Mouse (Mus musculus): ENCODE data around the gene Nfkbib.

Nfkbib gene

DNA sequence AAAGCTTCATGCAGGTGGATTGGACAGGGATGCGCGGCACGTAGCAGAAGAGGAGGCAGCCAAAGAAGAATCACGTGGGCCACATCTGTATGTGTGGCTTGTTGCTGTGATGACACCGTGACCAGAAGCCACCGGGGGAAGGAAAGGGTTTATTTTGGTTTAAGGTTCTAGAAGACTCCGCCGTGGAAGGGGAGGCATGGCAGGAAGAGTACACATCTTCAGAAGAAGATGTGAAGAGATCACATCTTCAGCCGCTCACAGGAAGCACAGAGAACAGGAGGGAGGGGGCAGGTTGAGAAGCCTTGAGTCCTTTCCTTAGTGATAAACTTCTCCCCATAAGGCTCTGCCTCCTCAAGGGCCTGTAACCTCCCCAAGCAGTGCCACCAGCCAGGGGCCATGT, 32.7 kb upstream of the Nfkbib start:
- DNase-seq (ENCODE audit: low spot score in 2 of 2) = no peak

DNA sequence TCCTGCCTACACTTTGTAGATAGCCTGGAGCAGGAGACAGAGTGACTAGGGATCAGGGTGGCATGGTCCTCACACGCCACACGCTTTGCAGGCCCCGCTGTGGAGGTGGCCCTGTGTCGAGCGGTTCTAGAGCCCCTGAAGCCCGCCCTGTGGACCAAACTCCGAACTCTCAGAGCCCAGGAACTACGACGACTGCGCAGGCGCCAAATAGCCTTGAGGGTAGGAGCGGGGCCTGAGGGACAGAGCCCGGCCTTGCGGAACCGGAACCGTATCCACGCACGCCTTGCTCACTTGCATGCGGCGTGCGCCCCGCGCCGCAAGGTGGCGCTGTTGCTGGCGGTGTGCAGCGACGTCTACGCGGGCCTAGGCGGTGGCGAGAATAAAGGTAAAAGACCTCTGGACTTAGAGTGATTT, 29.3 kb upstream of the Nfkbib start:
- DNase-seq (ENCODE audit: low spot score in 2 of 2) = peak in 1 of 2 experiments; percentile 73

DNA sequence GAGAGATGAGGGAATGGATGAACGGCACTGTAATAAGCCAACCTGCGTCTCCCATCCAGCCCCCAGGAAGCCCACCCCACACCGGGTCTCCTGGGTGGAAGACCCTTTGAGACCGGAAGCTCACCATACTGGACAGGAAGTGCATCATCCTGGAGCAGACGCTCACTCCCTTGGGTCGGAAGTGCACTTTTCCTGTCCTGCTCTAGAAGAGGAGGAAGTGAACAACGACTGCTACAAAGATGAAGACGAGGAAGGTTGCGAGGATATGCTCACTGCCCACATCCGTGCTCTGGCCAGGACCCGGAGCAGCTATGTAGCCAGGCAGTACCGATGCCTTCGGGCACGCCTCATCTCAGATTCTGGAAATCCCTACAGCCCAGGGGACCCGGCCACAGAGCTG, 28.5 kb upstream of the Nfkbib start:
- DNase-seq (ENCODE audit: low spot score in 2 of 2) = no peak

DNA sequence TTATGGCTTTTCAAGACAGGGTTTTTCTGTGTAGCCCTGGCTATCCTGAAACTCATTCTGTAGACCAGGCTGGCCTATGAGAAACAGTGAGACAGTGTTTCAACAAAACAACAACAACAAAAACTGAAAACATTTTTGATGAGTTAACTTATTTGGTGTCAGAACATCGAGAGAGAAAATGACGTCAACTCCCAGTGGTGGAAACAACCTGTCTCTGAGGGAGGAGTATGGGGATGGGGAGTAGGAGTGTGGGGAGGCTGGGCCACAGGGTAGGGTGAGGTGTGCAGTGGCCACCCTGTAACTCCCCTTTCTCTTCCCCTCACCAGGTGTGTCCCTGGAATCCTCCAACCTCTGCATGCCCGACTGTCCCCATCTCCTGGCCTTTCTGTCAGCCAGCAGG, 27.2 kb upstream of the Nfkbib start:
- DNase-seq (ENCODE audit: low spot score in 2 of 2) = no peak

DNA sequence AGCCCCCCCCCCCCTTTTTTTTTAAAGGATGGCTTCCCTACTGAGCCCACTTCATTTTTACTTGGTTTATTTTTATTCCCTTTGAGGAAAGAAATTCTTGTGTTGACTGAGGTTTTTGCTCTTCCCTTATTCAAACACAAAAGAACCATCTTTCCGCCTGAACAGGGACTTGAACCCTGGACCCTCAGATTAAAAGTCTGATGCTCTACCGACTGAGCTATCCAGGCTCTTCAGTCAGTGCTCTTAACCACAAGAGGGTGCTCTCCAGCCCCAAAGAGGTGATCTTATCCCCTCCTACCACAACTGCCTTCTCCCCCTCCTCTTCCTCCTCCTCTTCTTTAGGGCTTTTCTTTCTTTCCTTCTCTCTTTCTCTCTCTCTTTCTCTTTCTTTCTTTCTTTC, 26.5 kb upstream of the Nfkbib start:
- DNase-seq (ENCODE audit: low spot score in 2 of 2) = no peak

DNA sequence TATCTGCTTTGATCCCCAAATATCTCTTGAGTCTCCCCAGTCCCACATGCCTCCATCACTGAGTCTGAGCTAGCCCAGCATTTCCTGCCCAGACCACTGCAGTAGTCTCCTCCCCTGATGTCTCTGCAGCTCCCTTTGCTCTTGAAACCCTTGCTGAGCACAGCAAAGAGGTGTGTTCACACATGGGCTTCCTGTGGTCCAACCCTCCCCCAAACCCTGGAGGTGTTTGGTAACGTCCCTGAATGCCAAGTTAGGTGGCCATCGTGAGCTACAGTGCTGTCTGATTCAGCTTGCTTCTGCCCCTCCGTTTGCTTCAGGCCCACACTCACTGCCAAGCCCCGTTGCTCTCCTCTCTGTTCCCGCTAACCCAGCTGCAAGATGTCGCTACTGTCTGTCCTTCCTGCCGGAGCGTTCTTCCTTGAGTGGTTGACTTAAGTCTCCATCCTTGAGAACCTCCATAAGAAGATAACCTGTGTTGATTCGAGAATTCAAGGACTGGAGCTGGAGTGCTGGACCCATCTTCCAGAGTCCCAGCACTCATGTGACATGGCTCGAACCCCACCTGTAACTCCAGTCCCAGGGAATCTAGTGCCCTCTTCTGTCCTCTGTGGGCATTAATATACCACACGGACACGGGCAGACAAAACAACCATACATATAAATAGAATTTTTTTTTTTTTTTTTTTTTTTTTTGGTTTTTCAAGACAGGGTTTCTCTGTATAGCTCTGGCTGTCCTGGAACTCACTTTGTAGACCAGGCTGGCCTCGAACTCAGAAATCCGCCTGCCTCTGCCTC, 25.3 kb upstream of the Nfkbib start:
- DNase-seq (ENCODE audit: low spot score in 2 of 2) = no peak

DNA sequence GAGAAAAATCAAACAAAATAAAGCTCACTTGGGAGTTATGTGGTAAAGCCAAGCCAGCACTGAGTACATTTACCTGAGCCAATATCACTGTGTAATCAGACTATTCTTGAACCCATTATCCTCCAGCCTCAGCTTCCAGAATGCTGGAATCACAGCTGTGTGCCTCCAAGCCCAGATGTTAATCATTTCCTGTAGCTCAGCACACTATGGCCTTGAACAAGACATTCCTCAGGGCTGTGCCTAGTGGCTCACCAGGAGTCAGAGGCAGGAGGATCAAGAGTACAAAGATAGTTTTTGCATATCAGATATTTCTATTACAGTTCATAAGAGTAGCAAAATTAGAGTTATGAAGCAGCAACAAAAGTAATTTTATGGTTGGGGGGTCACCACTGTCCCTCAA, 24.4 kb upstream of the Nfkbib start:
- no peak for DNase-seq (ENCODE audit: low spot score in 2 of 2)

DNA sequence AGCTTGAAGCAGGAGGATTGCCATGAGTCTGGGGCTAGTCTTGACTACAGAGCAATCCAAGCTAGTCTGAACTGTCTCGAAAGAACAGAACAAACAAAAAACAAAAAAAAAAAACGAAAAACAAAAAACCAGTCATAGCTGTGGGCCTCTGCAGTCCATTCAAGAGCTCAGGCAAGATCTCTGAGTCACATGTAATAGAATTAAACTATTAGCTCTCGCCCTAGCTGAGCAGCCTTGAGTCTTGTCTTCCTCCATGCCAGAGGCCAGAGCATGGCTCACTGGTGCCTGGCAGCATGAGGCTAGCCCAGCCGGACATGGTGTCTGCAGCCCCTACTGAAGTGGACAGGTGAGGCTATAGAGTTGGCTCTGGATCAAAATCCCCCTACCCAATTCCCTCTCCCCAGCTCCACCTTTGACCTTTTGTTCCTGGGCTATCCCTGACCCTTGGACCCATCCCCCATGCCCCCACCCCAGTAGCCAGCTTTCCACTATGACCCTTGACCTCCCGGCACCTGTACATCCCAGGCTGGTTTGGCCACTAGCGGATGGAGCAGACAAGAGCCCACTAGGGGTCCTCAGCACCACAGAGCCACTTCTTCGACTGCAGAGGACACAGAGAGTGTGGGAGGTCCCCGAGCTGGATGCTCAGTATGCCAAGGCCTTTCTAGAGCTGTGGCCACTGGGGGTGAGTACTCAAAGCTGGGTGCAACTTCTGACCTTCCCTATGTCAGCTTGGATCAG, 22.9 kb upstream of the Nfkbib start:
- no peak for DNase-seq (ENCODE audit: low spot score in 2 of 2)

DNA sequence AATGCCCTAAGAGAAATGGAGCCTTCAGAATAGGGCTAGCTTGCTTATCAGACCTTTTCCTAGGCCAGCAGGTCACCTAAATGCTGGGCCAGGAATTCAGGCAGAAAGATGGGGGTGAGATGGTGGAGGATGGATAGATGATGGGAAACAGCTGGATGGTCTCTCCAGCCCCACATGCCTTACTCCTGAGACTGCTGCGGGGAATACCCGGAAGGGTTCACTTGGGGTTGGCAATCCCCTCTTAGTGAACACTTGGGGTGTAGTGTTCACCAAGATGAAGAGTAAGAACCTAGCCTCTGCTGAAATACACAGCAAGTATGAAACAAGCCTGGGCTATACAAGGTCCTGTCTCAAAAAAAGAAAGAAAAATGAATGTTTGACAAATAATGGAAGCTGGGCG, 21.9 kb upstream of the Nfkbib start:
- no peak for DNase-seq (ENCODE audit: low spot score in 2 of 2)

DNA sequence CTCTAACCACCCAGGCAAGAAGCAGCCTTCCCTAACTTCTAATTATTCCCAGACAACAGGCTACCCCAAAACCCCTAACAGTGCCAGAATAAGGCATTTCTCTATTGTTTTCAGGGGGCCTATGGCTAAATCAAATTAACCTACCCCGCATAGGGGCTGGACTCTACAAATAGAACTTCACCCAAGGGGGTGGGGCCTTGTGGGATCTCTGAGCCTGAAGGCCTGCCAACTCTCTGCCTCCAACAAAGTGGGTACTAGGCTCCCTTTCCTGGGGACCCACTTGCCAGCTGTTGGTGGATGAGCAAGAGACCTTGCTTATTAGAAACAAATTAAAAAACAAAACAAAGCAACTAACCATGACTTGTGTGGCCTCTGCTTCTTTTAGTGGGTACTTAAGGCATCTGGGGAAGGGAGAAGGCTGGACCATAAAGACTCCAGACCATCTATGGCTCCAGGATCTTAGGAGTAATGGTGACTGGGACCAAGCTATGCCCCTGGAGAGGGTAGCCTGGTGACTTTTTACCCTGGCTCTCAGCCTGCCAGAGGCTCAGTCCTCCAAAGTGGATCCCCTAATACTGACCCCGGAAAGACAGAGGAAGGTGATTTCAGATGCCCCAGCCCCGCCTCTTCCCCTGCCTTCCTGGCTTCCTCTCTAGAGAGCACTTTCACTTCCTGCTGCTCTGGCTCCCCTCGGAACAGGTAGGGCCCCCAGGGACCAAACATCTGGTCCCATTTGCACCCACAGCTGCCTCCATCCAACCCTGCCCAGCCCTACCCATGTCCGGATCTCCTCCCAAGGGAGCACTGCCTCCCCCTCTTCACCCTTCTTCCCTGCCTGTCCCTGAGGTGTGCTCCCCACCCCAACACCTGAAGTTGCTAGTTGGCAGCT, 21.2 kb upstream of the Nfkbib start, which contains the start of gene Rinl:
Gene Rinl, plus strand, starts transcription at position 663 of the 889 bp plus-strand sequence.
- DNase-seq (ENCODE audit: low spot score in 2 of 2) = no peak

DNA sequence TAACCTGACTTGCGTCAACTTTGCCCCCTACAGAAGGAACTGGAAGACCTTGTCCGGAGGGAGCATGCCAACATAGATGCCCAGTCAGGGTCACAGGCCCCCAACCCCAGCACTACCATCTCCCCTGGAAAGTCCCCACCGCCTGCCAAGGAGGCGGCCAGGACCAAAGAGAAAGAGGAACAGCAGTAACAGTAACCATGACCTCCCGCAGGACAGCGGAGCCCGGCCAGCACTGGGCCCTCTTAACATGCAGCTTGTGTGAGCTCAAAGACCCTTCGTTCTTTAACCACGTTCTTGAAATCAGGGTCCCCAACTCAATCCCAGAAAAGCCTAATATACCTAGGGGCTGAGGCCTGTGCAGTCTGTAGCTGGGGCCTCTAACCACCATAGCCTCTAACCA, 20.6 kb upstream of the Nfkbib start:
- DNase-seq (ENCODE audit: low spot score in 2 of 2) = no peak

DNA sequence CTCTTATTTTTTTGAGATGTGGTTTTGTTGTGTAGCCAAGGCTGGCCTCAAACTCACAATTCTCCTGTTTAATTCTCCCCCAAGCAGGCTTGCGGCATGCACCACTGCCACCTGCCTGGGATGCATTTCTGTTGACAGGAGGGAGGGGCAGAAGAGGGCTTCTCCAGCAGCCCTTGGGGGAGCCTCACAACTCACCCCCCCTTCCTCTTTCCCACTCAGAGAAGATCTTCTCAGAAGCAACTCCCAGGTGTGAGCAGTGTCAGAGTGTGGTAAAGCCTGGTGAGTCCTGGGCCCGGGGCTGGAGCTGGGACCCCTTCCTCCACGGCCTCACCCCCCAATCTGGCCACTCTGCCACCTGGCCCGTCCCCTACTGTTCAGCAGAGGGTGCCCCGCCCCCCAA, 17.8 kb upstream of the Nfkbib start:
- no peak for DNase-seq (ENCODE audit: low spot score in 2 of 2)

DNA sequence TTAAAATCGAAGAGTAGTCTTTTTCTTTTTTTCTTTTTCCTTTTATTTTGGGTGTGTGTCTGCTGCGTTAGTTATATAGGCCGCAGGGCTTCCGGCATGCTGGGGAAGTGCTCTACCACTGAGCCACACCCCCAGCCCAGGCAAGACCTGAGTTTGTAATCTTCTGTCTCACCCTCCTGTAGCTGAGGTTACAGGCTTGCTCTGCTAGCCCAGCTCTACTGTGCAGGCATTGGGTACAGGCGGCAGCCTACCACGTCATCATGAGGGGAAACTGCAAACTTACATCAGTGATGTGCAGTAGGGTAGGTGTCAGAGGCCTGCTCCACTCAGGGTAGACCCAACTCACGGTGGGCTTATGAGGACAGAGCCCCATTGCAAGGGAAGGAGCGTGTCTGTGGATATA, 13.9 kb upstream of the Nfkbib start:
- no peak for DNase-seq (ENCODE audit: low spot score in 2 of 2)

DNA sequence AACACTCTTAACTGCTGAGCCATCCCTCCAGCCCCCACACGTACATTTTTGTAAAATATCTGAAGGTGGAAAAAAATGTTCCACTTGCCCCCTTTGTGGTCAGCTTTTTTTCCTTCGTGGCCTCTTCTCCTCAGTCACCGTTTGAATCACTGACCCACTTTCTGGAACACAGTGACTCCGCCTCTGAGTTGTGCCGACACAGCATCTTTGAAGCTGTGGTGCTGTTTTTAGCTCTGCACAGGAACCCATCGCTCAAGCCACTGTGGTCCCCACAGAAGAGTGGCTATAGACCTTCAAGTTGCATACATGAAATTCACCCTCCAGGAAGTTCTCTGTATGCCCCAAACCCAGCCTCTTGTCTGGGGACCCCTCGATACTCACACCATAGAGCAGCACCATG, 13.5 kb upstream of the Nfkbib start:
- no peak for DNase-seq (ENCODE audit: low spot score in 2 of 2)

DNA sequence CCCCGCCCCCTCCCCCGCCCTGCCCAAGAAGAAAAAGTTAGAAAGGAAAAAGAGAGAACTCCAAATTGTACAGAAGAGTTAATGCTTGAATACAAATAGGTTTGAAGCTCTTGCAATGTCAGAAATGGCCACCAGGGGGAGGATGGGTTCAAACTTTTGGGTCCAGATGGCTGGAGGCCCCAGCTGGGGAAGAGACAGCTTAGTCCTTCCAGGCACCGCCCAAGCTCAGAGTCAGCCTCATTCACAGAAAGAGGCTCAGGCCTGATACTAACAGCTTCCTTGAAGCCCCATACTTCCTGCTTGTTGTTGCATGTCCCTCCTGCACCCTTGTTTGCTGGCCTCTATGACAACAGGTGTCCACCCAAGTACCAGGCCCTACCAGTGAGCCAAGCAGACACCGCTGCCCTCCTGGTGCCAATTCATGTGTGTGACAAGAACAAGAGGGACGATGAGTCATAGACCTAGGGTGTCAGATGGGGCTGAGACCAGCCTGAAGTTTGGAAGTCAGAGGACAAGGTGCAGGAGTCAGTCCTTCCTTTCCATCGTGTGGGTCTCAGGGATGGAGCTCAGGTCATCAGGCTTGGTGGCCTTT, 12.9 kb upstream of the Nfkbib start:
- DNase-seq (ENCODE audit: low spot score in 2 of 2) = peak; percentile 82 to 84

DNA sequence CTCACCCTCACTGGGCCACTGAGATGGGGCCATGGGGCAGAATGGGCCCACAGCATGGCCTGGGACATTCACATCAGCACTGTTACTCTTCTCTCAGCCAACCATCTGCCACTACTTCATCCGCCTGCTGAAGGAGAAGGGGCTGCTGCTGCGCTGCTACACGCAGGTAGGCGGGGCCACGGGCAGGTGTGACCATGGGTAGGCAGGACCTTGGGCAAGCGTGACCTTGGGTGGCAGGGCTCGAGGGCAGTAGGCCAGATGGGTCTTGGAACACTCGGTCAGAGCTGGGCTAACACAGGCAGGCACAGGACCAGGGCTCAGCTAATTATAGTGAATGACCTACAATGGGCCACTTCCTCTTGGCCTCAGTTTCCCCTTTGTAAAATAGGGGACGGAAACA, 11.5 kb upstream of the Nfkbib start:
- DNase-seq (ENCODE audit: low spot score in 2 of 2) = no peak

DNA sequence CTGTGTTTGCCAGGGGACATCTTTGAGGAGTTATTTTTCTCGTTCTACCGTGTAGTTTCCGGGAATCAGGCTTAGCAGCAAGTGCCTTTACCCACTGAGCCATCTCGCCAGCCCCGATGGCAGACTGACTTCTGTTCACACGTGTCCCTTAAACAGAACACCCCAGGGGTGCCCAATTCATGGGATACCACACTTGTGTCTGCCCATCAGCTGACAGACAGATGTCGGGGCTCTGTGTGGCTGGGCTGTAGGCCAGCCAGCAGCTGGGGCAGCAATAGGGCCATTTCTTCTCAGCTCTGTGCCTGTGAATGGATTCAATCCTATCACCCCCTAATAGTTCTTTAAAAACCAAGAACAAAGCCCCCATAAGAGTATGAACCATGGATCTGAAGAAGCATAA, 7.8 kb upstream of the Nfkbib start:
- no peak for DNase-seq (ENCODE audit: low spot score in 2 of 2)

DNA sequence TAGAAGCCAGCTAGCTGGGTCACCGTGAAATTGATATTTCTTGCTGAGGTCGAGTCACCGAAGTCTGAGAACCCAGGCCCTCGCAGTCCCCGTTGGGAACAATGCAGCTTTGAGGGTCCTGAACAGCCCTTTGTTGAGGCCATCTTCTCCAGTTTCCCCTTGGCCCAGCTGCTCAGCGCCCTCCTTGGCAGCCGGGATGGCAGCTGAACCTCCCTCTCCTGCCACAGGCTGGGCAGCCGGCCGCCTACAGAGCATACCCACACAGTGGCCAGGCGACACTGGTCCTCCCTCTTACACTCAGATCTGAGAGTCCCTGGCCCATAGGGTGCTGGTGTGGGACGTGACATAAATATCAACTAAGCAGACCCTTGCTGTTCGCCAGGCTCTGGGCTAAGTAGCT, 6.9 kb upstream of the Nfkbib start:
- DNase-seq (ENCODE audit: low spot score in 2 of 2) = no peak

DNA sequence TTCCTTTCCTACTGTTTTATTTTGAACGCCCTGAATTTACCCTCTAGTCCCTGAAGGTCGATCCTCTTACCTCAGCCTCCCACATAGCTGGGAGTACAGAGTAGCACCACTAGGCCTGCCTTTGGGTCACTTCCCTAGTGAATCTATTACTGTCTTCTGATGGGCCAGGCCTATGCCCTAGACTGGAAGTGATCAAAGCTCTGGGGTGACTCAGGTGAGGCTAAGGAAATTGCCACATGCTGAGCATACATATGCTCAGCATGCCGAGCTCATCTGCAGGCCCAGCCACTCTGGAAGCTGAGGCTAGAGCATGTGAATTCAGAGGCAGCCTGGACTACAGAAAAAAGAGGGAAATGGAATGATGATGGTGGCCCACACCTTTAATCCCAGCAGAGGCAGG, 5.9 kb upstream of the Nfkbib start:
- DNase-seq (ENCODE audit: low spot score in 2 of 2) = no peak

DNA sequence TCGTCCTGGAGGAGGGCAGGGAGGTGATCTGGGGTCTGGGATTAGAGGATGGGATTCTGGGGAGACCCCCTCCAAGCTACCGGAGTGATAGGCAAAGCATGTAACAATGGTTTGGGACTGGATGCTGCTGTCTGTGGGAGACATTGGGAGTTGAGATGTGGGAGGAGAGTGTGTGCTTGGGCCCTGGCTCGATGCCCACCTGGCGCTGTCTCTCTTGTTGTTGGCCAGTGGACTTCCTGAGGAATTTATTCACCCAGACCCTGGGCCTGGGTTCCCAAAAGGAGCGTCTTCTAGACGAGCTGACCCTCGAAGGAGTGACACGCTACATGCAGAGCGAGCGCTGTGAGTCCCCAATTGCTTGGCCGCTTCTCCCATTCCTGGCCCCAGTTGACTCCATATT, 4.6 kb upstream of the Nfkbib start:
- no peak for DNase-seq (ENCODE audit: low spot score in 2 of 2)

DNA sequence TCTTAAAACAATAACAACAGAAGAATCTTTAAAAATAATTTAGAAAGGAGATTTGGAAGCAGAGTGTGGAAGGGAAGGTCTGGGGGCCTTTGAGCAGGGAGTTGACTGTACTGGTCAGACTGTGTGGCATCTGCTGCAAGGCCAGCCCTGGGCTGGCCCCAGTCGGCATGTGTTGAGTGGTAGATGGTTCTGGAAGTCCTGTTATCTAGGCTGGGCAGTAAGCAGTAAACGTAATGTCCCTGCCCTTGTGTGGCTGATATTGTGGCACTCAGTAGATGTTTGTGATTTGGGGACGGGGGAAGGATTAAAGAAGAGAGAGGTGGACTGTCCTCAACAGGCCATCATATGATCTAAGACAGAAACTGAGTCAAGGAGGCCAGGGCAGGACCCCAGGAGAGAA, 3.0 kb upstream of the Nfkbib start:
- DNase-seq (ENCODE audit: low spot score in 2 of 2) = no peak

DNA sequence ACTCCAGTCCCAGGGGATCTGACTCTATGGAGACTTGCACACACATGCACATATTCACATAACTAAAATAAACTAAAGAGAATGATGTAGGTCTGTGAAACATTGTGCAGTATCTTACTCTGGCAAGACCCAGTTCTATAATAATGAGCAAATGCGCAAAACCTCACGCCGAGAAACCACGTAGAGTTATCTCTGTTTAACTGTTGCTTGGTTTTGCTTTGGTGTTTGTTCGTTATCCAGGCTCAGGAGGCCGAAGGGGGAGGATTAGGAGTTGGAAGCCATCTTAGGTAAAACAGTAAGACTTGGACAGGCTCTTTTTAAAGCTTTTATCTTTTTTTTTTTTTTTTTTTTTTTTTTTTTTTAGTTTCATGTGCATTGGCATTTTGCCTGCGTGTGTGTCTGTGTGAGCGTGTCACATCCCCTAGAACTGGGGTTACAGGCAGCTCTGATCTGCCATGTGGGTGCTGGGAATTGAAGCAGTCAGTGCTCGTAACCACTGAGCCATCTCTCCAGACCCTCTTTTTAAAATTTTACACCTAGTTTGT, 2.2 kb upstream of the Nfkbib start:
- DNase-seq (ENCODE audit: low spot score in 2 of 2) = no peak
